Mouse (Mus musculus): ENCODE measurements around the gene Trim40. TPM values are rescaled to one million over a fixed set of nuclear protein-coding genes. Genes with fewer than 3 reads are reported as not detected.
A peak's percentile ranks its signal among the peaks of the same experiment; 100 is the strongest.

Trim40 gene
- polyA plus RNA-seq, 1 experiment: 0.13 TPM

DNA sequence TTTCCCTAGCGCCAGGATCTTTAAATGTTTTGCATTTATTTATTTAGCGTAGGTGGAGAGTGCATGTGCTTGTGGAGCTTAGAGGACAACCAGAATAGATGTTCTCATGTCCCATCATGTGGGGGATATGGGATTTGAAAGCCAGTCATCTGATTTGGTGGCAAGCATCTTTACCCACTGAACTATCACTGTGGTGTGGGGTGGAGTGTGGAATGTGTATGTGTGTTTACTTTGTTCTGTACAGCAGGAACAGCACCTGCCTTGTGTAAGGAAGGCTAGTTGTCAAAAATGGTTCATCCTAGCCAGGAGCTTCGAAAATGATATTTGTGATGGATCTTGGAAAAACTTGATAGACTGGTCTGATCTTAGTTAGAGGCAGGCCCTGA is 53.5 kb downstream of the Trim40 start:
- Histone ChIP-seq H3K36me3 (ENCODE audit: control insufficient read depth, insufficient read depth, low read length) (no peaks in the 10 kb centered on the region), H3K27ac (ENCODE audit: insufficient read depth, low read depth, low read length) (peak overlapping the region; percentile 57), H3K4me3 (ENCODE audit: insufficient read depth, low read depth, low read length) (peak overlapping the region; percentile 54), H3K4me1 (ENCODE audit: control insufficient read depth, insufficient read depth, low read length) (no peaks in the 10 kb centered on the region; the same call in 1 of the 2 replicates), H3K27me3 (replicated peaks; ENCODE audit: control insufficient read depth, insufficient read depth, low read length) (no peaks in the 10 kb centered on the region)
- WGBS: 13% methylated on average over 3 of the region's 3 CpGs
- DNase-seq: no peak
- TF ChIP-seq POLR2A (IDR thresholded peaks at IDR 0.05; ENCODE audit: low read depth, low read length) (no peak), CTCF (conservative IDR thresholded peaks at IDR 0.05; ENCODE audit: insufficient read depth, insufficient read length, low read depth, low read length) (no peak)

DNA sequence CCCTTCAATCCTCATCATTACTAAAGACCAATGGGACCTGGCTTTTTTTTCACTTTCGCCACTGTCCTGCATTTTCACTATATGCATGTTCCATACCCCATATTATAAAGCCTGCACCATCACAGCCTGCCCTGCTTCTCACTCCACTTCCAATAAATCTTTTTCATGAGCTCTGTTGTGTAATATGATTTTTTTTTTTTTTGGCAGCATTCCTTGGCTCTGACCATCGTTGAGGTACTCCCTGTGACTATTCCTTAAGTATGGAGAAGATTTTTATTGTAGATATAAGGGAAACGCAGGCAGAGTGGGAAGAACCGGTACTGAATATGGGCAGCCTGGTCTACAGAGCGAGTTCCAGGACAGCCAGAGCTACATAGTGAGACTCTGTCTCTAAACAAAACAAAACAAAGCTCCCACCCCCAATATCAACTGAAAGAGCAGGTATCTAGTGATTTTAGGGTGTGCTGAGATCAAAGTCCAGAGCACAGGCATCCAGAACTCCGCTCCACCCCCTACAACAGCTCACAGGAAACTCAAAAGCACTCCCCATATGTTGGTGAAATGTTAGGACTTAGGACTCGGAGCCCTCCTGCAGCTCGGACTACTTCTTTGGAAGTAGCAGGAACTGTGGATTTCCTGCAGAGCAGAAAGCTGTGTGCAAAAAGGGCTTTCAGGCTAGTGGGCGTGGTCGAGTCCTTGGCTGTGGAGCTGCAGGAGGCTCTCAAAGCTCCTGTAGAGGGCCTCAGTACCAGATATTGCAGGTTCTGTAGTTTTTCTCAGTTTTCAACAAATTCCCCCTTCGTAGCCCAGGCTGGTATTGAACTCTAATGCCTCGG is 54.1 kb downstream of the Trim40 start:
- DNase-seq: peak; percentile 77
- H3K27me3 ChIP-seq (replicated peaks; ENCODE audit: control insufficient read depth, insufficient read depth, low read length): no peaks in the 10 kb centered on the region
- no peaks in the 10 kb centered on the region for H3K36me3 ChIP-seq (ENCODE audit: control insufficient read depth, insufficient read depth, low read length)
- H3K4me3 ChIP-seq (ENCODE audit: insufficient read depth, low read depth, low read length): peak overlapping the region; percentile 54; the same call in 1 of the 2 replicates
- no peaks in the 10 kb centered on the region; the same call in 1 of the 2 replicates for H3K4me1 ChIP-seq (ENCODE audit: control insufficient read depth, insufficient read depth, low read length)
- H3K27ac ChIP-seq (ENCODE audit: insufficient read depth, low read depth, low read length): 0 out of 2 replicates have a peak overlapping the region, but pooled peaks have one; percentile 57
- 37% methylated on average over 12 of the region's 12 CpGs for WGBS
- TF ChIP-seq CTCF (conservative IDR thresholded peaks at IDR 0.05; ENCODE audit: insufficient read depth, insufficient read length, low read depth, low read length): peak; percentile 27; the same call in 1 of the 2 replicates
- TF ChIP-seq POLR2A (IDR thresholded peaks at IDR 0.05; ENCODE audit: low read depth, low read length): no peak

DNA sequence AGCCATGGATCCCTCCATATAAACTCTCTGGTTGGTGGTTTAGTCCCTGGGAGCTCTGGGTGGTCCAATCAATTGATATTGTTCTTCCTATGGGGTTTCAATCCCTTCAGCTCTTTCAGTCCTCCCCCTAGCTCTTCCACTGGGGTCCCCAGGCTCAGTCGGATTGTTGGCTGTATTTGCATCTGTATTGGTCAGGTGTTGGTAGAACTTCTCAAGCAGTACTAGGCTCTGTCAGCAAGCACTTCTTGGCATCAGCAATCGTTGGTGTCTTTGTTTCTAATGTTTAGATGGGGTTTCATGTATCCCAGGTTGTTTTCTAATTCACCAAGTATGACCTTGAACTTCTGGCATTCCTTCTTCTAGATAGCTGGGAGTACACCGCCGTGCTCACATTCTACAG is 57.2 kb downstream of the Trim40 start:
- H3K36me3 ChIP-seq (ENCODE audit: control insufficient read depth, insufficient read depth, low read length): no peaks in the 10 kb centered on the region
- no peak overlapping the region for H3K4me3 ChIP-seq (ENCODE audit: insufficient read depth, low read depth, low read length)
- H3K27me3 ChIP-seq (replicated peaks; ENCODE audit: control insufficient read depth, insufficient read depth, low read length): no peaks in the 10 kb centered on the region
- WGBS: 55% methylated on average over 4 of the region's 4 CpGs
- DNase-seq: no peak
- no peak overlapping the region for H3K27ac ChIP-seq (ENCODE audit: insufficient read depth, low read depth, low read length)
- H3K4me1 ChIP-seq (ENCODE audit: control insufficient read depth, insufficient read depth, low read length): no peaks in the 10 kb centered on the region; the same call in 1 of the 2 replicates
- TF ChIP-seq CTCF (conservative IDR thresholded peaks at IDR 0.05; ENCODE audit: insufficient read depth, insufficient read length, low read depth, low read length): no peak
- TF ChIP-seq POLR2A (IDR thresholded peaks at IDR 0.05; ENCODE audit: low read depth, low read length): no peak

Other genes starting within 250 kb of the Trim40 start
- not detected in 2 replicates for gene H2-M9, start 247.5 kb downstream of the Trim40 start, polyA plus RNA-seq (2012; rRNA removed)
- not detected in 2 replicates for gene H2-M1, start 217.9 kb downstream of the Trim40 start, polyA plus RNA-seq (2012; rRNA removed)
- not detected in 2 replicates for gene H2-M10.5, start 117.2 kb downstream of the Trim40 start, polyA plus RNA-seq (2012; rRNA removed)
- gene H2-M10.6, start 78.0 kb downstream of the Trim40 start, polyA plus RNA-seq (2012; rRNA removed): not detected in 2 replicates
- 27.2 and 30.4 TPM in 2 replicates for gene Trim26, start 53.0 kb downstream of the Trim40 start, polyA plus RNA-seq (2012; rRNA removed)
- gene Trim15, start 22.9 kb downstream of the Trim40 start, polyA plus RNA-seq (2012; rRNA removed): 0.22 and 0.38 TPM in 2 replicates
- 0.11 TPM in 1 of 2 replicates, not detected in the other for gene Trim10, start 20.5 kb downstream of the Trim40 start, polyA plus RNA-seq (2012; rRNA removed)
- not detected in 2 replicates for gene Trim31, start 8.0 kb upstream of the Trim40 start, polyA plus RNA-seq (2012; rRNA removed)
- gene Rnf39, start 52.8 kb upstream of the Trim40 start, polyA plus RNA-seq (2012; rRNA removed): 0.36 and 0.69 TPM in 2 replicates
- gene Ppp1r11, start 61.6 kb upstream of the Trim40 start, polyA plus RNA-seq (2012; rRNA removed): 54.9 and 73.8 TPM in 2 replicates
- 26.5 and 33.7 TPM in 2 replicates for gene Znrd1, start 68.4 kb upstream of the Trim40 start, polyA plus RNA-seq (2012; rRNA removed)
- 3.1 and 4.2 TPM in 2 replicates for gene Znrd1as, start 68.5 kb upstream of the Trim40 start, polyA plus RNA-seq (2012; rRNA removed)
- gene 2410137M14Rik, start 91.1 kb upstream of the Trim40 start, polyA plus RNA-seq (2012; rRNA removed): 0.25 TPM in 1 of 2 replicates, not detected in the other
- gene H2-M5, start 99.4 kb upstream of the Trim40 start, polyA plus RNA-seq (2012; rRNA removed): 0.03 and 0.08 TPM in 2 replicates
- 2.0 and 3.0 TPM in 2 replicates for gene Zfp57, start 111.0 kb upstream of the Trim40 start, polyA plus RNA-seq (2012; rRNA removed)
- not detected in 2 replicates for gene Mog, start 133.3 kb upstream of the Trim40 start, polyA plus RNA-seq (2012; rRNA removed)
- 21.0 TPM in 2 replicates for gene Gabbr1, start 155.8 kb upstream of the Trim40 start, polyA plus RNA-seq (2012; rRNA removed)
- not detected in 2 replicates for gene Olfr90, start 198.4 kb upstream of the Trim40 start, polyA plus RNA-seq (2012; rRNA removed)
- not detected in 2 replicates for gene Olfr91, start 208.2 kb upstream of the Trim40 start, polyA plus RNA-seq (2012; rRNA removed)
- not detected in 2 replicates for gene Olfr92, start 230.0 kb upstream of the Trim40 start, polyA plus RNA-seq (2012; rRNA removed)

Data from kidney, adult 2 months (tissue).